Mouse (Mus musculus) CH12.LX (cell line): ENCODE results near the gene Gal3st4. TPM values are rescaled to one million over a fixed set of nuclear protein-coding genes. Genes with fewer than 3 reads are reported as not detected.

ENCODE experiments used
- DNase-seq: peaks from one replicate; pipeline ENCODE4 v3.0.0-alpha.2; 2013; ENCODE audit errors: extremely low read depth
- H3K27ac ChIP-seq: 2 replicates; pipeline ENCODE4 v1.5.1; 2012; ENCODE audit warnings: low read depth, mild to moderate bottlenecking, control low read depth, moderate library complexity; ENCODE audit not compliant: insufficient read depth
- H3K27me3 ChIP-seq: replicated peaks from 2 replicates; pipeline ENCODE3; 2012; ENCODE audit warnings: inconsistent platforms
- H3K36me3 ChIP-seq, 2 experiments: replicated peaks in 1 of 2; 2 replicates each; pipeline versions ENCODE3 to v1.6.1; 2012; ENCODE audit warnings: inconsistent platforms in 1 of 2, low read length in 1 of 2, mild to moderate bottlenecking in 1 of 2, mixed read lengths in 1 of 2, moderate library complexity in 1 of 2; ENCODE audit not compliant: control insufficient read depth in 1 of 2, insufficient read depth in 1 of 2
- H3K4me1 ChIP-seq, 2 experiments: 2 replicates each; pipeline ENCODE4 v1.6.1; 2012; ENCODE audit warnings: inconsistent platforms in 1 of 2, moderate library complexity in 1 of 2; ENCODE audit not compliant: insufficient read depth in 2 of 2, control insufficient read depth in 1 of 2
- H3K4me2 ChIP-seq: 2 replicates; pipeline ENCODE4 v1.6.1; 2012; ENCODE audit warnings: low read depth, mild to moderate bottlenecking, control low read depth; ENCODE audit not compliant: poor library complexity, insufficient read depth, severe bottlenecking
- H3K4me3 ChIP-seq, 3 experiments: fragments of 150-350 bp in 1 of 3; sonication (generic) in 1 of 3; replicated peaks in 1 of 3; 2 replicates each; pipeline versions ENCODE3 to v1.5.1; 2011 to 2012; ENCODE audit warnings: low read depth in 2 of 3, low read length in 2 of 3, mild to moderate bottlenecking in 2 of 3, moderate library complexity in 2 of 3, control low read depth in 1 of 3, improper control_type of control experiment in 1 of 3, inconsistent platforms in 1 of 3, mixed read lengths in 1 of 3; ENCODE audit not compliant: poor library complexity in 1 of 3
- H3K79me2 ChIP-seq: replicated peaks from 2 replicates; pipeline ENCODE4 v1.6.1; 2012; ENCODE audit warnings: mild to moderate bottlenecking, moderate library complexity; ENCODE audit not compliant: control insufficient read depth, poor library complexity, insufficient read depth, severe bottlenecking; ENCODE audit errors: extremely low read depth
- H3K9ac ChIP-seq: 2 replicates; pipeline ENCODE4 v1.6.1; 2012; ENCODE audit warnings: low read depth, mild to moderate bottlenecking, control low read depth, moderate library complexity; ENCODE audit not compliant: insufficient read depth
- H3K9me3 ChIP-seq: replicated peaks from 2 replicates; pipeline ENCODE3; 2012; ENCODE audit warnings: low read length, inconsistent platforms, mixed read lengths
- E2F4 ChIP-seq: IDR thresholded peaks from 2 replicates; pipeline ENCODE4 v1.6.1; 2011; ENCODE audit warnings: low read depth, low read length, improper control_type of control experiment; ENCODE audit not compliant: insufficient replicate concordance
- EP300 ChIP-seq: IDR thresholded peaks from 2 replicates; pipeline ENCODE4 v1.6.1; 2011; ENCODE audit warnings: low read length, improper control_type of control experiment
- ETS1 ChIP-seq: conservative IDR thresholded peaks from 2 replicates; pipeline ENCODE4 v1.6.1; 2012; ENCODE audit warnings: low read depth, mild to moderate bottlenecking, inconsistent platforms, low read length, improper control_type of control experiment, moderate library complexity
- GABPA ChIP-seq: IDR thresholded peaks from 2 replicates; pipeline ENCODE4 v1.6.1; 2012; ENCODE audit warnings: low read depth, low read length, improper control_type of control experiment, inconsistent platforms; ENCODE audit not compliant: insufficient replicate concordance
- JUN ChIP-seq: IDR thresholded peaks from 2 replicates; pipeline ENCODE4 v1.6.1; 2011; ENCODE audit warnings: low read depth, mild to moderate bottlenecking, low read length, improper control_type of control experiment, moderate library complexity; ENCODE audit not compliant: insufficient read depth
- KAT2A ChIP-seq: IDR thresholded peaks from 2 replicates; pipeline ENCODE4 v1.6.1; 2012; ENCODE audit warnings: low read length, improper control_type of control experiment, inconsistent platforms; ENCODE audit not compliant: insufficient replicate concordance
- MAFK ChIP-seq: IDR thresholded peaks from 2 replicates; pipeline ENCODE4 v1.6.1; 2011; ENCODE audit warnings: low read length, improper control_type of control experiment; ENCODE audit not compliant: insufficient replicate concordance
- MAZ ChIP-seq: IDR thresholded peaks from 2 replicates; pipeline ENCODE4 v1.6.1; 2012; ENCODE audit warnings: low read depth, mild to moderate bottlenecking, inconsistent platforms, low read length, improper control_type of control experiment, moderate library complexity
- MEF2A ChIP-seq: IDR thresholded peaks from 2 replicates; pipeline ENCODE4 v1.6.1; 2014; ENCODE audit warnings: low read depth, mild to moderate bottlenecking, inconsistent platforms, low read length, improper control_type of control experiment, borderline replicate concordance
- NELFE ChIP-seq: IDR thresholded peaks from 2 replicates; pipeline ENCODE4 v1.6.1; 2011; ENCODE audit warnings: low read depth, low read length, improper control_type of control experiment
- NRF1 ChIP-seq: IDR thresholded peaks from 2 replicates; pipeline ENCODE4 v1.6.1; 2014; ENCODE audit warnings: low read depth, mild to moderate bottlenecking, inconsistent platforms, low read length, improper control_type of control experiment, moderate library complexity
- PAX5 ChIP-seq: IDR thresholded peaks from 2 replicates; pipeline ENCODE4 v1.6.1; 2012; ENCODE audit warnings: low read length, inconsistent platforms, mixed read lengths
- POLR2AphosphoS2 ChIP-seq: IDR thresholded peaks from 2 replicates; pipeline ENCODE4 v1.6.1; 2011; ENCODE audit warnings: low read depth, low read length, improper control_type of control experiment
- RAD21 ChIP-seq: IDR thresholded peaks from 2 replicates; pipeline ENCODE4 v1.6.1; 2011; ENCODE audit warnings: low read depth, mild to moderate bottlenecking, low read length, improper control_type of control experiment, moderate library complexity
- SIN3A ChIP-seq: IDR thresholded peaks from 2 replicates; pipeline ENCODE4 v1.6.1; 2012; ENCODE audit warnings: low read length, improper control_type of control experiment, inconsistent platforms
- ZC3H11A ChIP-seq: IDR thresholded peaks from 2 replicates; pipeline ENCODE4 v1.6.1; 2012; ENCODE audit warnings: low read depth, mild to moderate bottlenecking, inconsistent platforms, low read length, improper control_type of control experiment
- ZMIZ1 ChIP-seq: IDR thresholded peaks from 2 replicates; pipeline ENCODE4 v1.6.1; 2012; ENCODE audit warnings: low read depth, mild to moderate bottlenecking, inconsistent platforms, low read length, improper control_type of control experiment
- dilution Hi-C: fragments of 300-500 bp; cut with MboI; formaldehyde crosslinking; loops from 2 replicates; pipeline ENCODE4 v1.14.3; 2020; ENCODE audit warnings: low sequenced_read_pairs; ENCODE audit not compliant: extremely low pct_unique_long_range_greater_than_20kb, extremely low pct_ligation_motif_present
- in situ Hi-C: fragments of 300-500 bp; cut with MboI; formaldehyde crosslinking; loops from 3 replicates; pipeline ENCODE4 v1.14.3; 2019; ENCODE audit warnings: low sequenced_read_pairs, low pct_ligation_motif_present, low pct_unique_long_range_greater_than_20kb, mixed read lengths
- polyA plus RNA-seq: library from polyadenylated mRNA; unstranded; fragments of >175 nt; gene quantifications from 2 replicates; pipeline ENCODE4 v1.2.1, GENCODE M21; 2012; ENCODE audit warnings: low read depth; ENCODE audit not compliant: insufficient read length
- total RNA-seq, 2 experiments: library from RNA; depleted of rRNA; stranded (reverse); fragments of 300-350 nt in 1 of 2; fragments of >200 nt in 1 of 2; gene quantifications; 2 replicates each; pipeline ENCODE4 v1.2.3; 2012 to 2014

The Gal3st4 gene
- total and polyA plus RNA-seq, 3 experiments = 0.21 TPM; not detected in 2

DNA sequence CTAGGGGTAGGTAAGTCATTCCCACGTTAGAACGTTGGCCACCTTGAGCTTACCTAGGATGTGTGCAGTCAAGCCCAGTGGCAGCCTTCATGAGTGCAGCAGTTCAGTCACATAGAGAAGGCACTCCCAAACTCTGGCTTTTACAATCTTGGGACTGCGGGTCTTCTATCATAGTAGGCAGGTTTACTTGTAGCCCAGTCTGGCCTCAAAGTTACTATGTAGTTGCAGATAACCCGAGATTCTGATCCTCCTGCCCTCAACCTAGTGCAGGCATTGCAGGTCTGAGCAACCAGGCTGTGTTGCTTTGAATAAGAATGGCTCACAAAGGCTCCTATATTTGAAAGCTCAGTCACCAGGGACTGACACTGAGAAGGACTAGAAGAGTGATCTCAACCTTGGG is 46.1 kb downstream of the Gal3st4 start:
- dilution Hi-C loops = no loop called here
- TF ChIP-seq RAD21 (no peak), NRF1 (no peak), MAZ (no peak), MEF2A (no peak), E2F4 (no peak), PAX5 (no peak), MAFK (no peak), KAT2A (no peak), NELFE (no peak), JUN (no peak), EP300 (no peak), GABPA (no peak), ZC3H11A (no peak)
- Histone ChIP-seq H3K9ac (no peak overlapping the region), H3K4me1 (peaks cover 0 to 5% of the 10 kb centered on the region in 2 experiments; a peak in 2 of 4 replicates), H3K27me3 (no peaks in the 10 kb centered on the region), H3K9me3 (no peaks in the 10 kb centered on the region), H3K36me3 (no peaks in the 10 kb centered on the region), H3K79me2 (no peaks in the 10 kb centered on the region), H3K27ac (no peak overlapping the region), H3K4me2 (no peak overlapping the region), H3K4me3 (no peak overlapping the region)
- in situ Hi-C loops = loop anchor here (25.0 kb wide), 1 partner anchor 436 kb away; no protein-coding TSS in a partner anchor
- DNase-seq = no peak

DNA sequence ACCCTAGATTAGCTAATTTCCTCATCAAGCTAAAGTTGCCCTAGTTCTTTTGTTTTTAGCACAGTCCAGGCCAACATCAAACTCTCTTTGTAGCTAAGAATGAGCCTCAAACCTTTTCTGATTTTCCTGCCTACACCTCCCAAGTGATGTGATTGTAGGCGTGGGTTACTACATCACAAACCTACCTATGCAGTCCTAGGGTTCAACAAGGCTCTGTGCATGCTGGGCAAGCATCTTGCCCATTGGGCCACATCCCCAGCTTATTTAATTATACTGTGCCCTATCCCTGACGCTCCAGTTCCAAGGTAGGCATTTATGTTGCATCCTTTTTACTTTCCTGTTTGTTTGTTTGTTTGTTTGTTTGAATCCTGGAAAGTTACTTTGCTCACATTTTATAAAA is 46.9 kb downstream of the Gal3st4 start, which contains the start of gene Nxpe5:
Gene Nxpe5, plus strand, starts transcription at position 199 of the 400 bp plus-strand sequence.
- no peak within 1 kb of the TSS for H3K4me3 ChIP-seq
- no peaks in the 10 kb centered on the region for H3K79me2 ChIP-seq
- H3K36me3 ChIP-seq = no peaks in the 10 kb centered on the region
- no peak for TF ChIP-seq POLR2AphosphoS2
- no peak for TF ChIP-seq ZMIZ1
- TF ChIP-seq ETS1 = no peak
- no peak for TF ChIP-seq SIN3A
- TF ChIP-seq, all 38 proteins: peak for 0
- no peaks in the 10 kb centered on the region for H3K27me3 ChIP-seq
- H3K9ac ChIP-seq = no peak within 1 kb of the TSS
- H3K9me3 ChIP-seq = no peaks in the 10 kb centered on the region
- in situ Hi-C loops = loop anchor here (25.0 kb wide), 1 partner anchor 437 kb away; no protein-coding TSS in a partner anchor
- no peak within 1 kb of the TSS for H3K4me2 ChIP-seq
- no peak for DNase-seq
- H3K4me1 ChIP-seq = peaks cover 0 to 5% of the 10 kb centered on the region in 2 experiments; a peak in 2 of 4 replicates
- no peak within 1 kb of the TSS for H3K27ac ChIP-seq
- dilution Hi-C loops = no loop called here
